Mouse (Mus musculus): ENCODE results near the gene Zbtb24.

- no peak for TF ChIP-seq CTCF (IDR thresholded peaks at IDR 0.05)
- TF ChIP-seq POLR2A (IDR thresholded peaks at IDR 0.05; ENCODE audit: insufficient read depth, low read depth, low read length): no peak
- no peak for TF ChIP-seq EP300 (IDR thresholded peaks at IDR 0.05; ENCODE audit: insufficient read depth, low read depth, low read length)
These were observed 14.3 kb downstream of the Zbtb24 start for GRCm38 (mm10) chr10:41464401-41464955.
